Mouse (Mus musculus) hindbrain, embryonic 16.5 days (tissue): Measurements from ENCODE around the gene Acyp2. TPM values are rescaled to one million over a fixed set of nuclear protein-coding genes. Genes with fewer than 3 reads are reported as not detected.

Experiments
- polyA plus RNA-seq: library from polyadenylated mRNA; unstranded; fragments of >200 nt; fragmentation: Nextera tagmentation; extraction: Ambion mirVana; gene quantifications from 2 replicates; pipeline ENCODE4 v1.2.1, GENCODE M21; 2015

Gene Acyp2
- polyA plus RNA-seq, 1 experiment from 2014 or later, result 35.1 TPM

Other genes with a start within 250 kb of the Acyp2 start
- 0.23 and 0.35 TPM in 2 replicates for gene 4930505A04Rik, start 177.8 kb downstream of the Acyp2 start, polyA plus RNA-seq
- 10.7 and 11.0 TPM in 2 replicates for gene Psme4, start 122.1 kb upstream of the Acyp2 start, polyA plus RNA-seq
- gene Gpr75, start 235.8 kb upstream of the Acyp2 start, polyA plus RNA-seq, result 8.9 and 9.4 TPM in 2 replicates
- 28.7 and 29.7 TPM in 2 replicates for gene Asb3, start 235.8 kb upstream of the Acyp2 start, polyA plus RNA-seq